Mouse (Mus musculus) neural tube, embryonic 11.5 days (tissue): ENCODE results near the gene Adam22. TPM values are rescaled to one million over a fixed set of nuclear protein-coding genes. Genes with fewer than 3 reads are reported as not detected.

Source experiments
- ATAC-seq: fragments of 200-750 bp; cut with Nextera tagmentation; 2 replicates; pipeline ENCODE4 v1.8.0; 2017; ENCODE audit warnings: moderate number of reproducible peaks, mild to moderate bottlenecking, moderate TSS enrichment, moderate library complexity; ENCODE audit not compliant: insufficient read depth, low FRiP score, low TSS enrichment
- DNase-seq: peaks from one replicate; pipeline ENCODE4 v3.0.0-alpha.2; 2015; ENCODE audit warnings: low spot score
- H3K27ac ChIP-seq: fragments of 300-500 bp; sonication (generic); 2 replicates; pipeline ENCODE4 v1.5.1; 2014; ENCODE audit warnings: low read depth, mild to moderate bottlenecking, low read length
- H3K27me3 ChIP-seq: fragments of 300-500 bp; sonication (generic); 2 replicates; pipeline ENCODE4 v1.6.1; 2014; ENCODE audit warnings: mild to moderate bottlenecking, low read length, mixed read lengths; ENCODE audit not compliant: control insufficient read depth, insufficient read depth
- H3K36me3 ChIP-seq: fragments of 300-500 bp; sonication (generic); 2 replicates; pipeline ENCODE4 v1.6.1; 2014; ENCODE audit warnings: mild to moderate bottlenecking, low read length, moderate library complexity, mixed read lengths; ENCODE audit not compliant: control insufficient read depth, insufficient read depth
- H3K4me1 ChIP-seq: fragments of 300-500 bp; sonication (generic); 2 replicates; pipeline ENCODE4 v1.6.1; 2014; ENCODE audit warnings: low read length, mixed read lengths; ENCODE audit not compliant: control insufficient read depth, insufficient read depth
- H3K4me2 ChIP-seq: fragments of 300-500 bp; sonication (generic); 2 replicates; pipeline ENCODE4 v1.6.1; 2014; ENCODE audit warnings: low read depth, mild to moderate bottlenecking, moderate library complexity
- H3K4me3 ChIP-seq: fragments of 300-500 bp; sonication (generic); 2 replicates; pipeline ENCODE4 v1.5.1; 2014; ENCODE audit warnings: low read depth, low read length
- H3K9ac ChIP-seq: fragments of 300-500 bp; sonication (generic); 2 replicates; pipeline ENCODE4 v1.6.1; 2014; ENCODE audit warnings: mild to moderate bottlenecking, low read length
- H3K9me3 ChIP-seq: fragments of 300-500 bp; sonication (generic); 2 replicates; pipeline ENCODE4 v1.6.1; 2016; ENCODE audit warnings: low read length; ENCODE audit not compliant: control insufficient read depth
- WGBS: fragments of 180-500 bp; shearing (Covaris S2); extraction: QIAGEN DNeasy Blood & Tissue Kit; methylation state at CpG from one replicate; pipeline ENCODE4 v1.1.7; 2014; 5-methylcytosine and 5-hydroxymethylcytosine counted together
- polyA plus RNA-seq: library from polyadenylated mRNA; unstranded; fragments of >200 nt; fragmentation: Nextera tagmentation; extraction: Ambion mirVana; gene quantifications from 2 replicates; pipeline ENCODE4 v1.2.1, GENCODE M21; 2014

Gene Adam22
- polyA plus RNA-seq, 1 experiment from 2014 or later = 15.9 TPM

DNA sequence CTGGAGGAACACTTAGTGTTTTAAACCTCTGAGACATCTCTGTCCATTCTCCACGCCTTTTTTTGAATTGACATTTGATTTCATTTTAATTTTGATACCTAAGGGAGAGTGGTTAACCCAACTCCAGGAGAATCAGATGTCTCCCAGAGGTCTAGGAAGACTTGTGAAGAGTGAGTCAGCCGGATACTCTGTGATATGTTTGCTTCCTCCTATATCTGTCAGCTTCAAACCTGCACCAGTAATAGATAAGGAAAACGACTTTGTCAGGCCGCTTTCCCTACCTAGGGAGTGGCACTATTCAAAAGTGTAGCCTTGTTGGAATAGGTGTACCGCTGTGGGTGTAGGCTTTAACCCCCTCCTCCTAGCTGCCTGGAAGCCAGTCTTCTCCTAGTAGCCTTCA lies 821 bp upstream of the Adam22 start:
- WGBS = 84% methylated on average over 5 of the region's 5 CpGs
- DNase-seq = no peak

DNA sequence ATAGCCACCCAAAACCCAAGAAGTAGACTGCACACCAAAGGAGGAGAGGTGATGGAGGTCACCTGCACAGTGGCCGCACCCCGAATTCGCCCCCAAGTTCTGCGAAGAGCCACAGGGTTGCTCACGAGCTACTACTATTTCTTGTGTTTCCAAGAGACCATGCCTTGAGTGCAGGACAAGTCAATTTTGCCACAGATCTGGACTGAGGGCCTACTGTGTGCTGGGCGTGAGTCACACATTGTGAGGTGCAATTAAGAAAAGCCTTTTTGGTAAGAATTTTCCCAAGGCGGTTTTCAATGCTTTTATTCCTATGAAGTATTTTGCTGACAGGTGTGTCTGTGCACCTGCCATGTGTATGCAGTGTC lies 350 bp upstream of the Adam22 start:
- Histone ChIP-seq H3K9me3 (no peaks in the 10 kb centered on the region), H3K9ac (no peak overlapping the region), H3K4me3 (peak overlapping the region; percentile 62), H3K27ac (no peak overlapping the region), H3K27me3 (no peaks in the 10 kb centered on the region), H3K36me3 (no peaks in the 10 kb centered on the region), H3K4me2 (peak overlapping the region; percentile 85), H3K4me1 (no peaks in the 10 kb centered on the region)
- 42% methylated on average over 7 of the region's 7 CpGs for WGBS
- ATAC-seq (no peak), DNase-seq (no peak)

More for the DNA sequence above, 821 bp upstream of the Adam22 start:
- Histone ChIP-seq H3K27ac (no peak overlapping the region), H3K36me3 (no peaks in the 10 kb centered on the region), H3K4me3 (no peak overlapping the region), H3K4me1 (no peaks in the 10 kb centered on the region), H3K9me3 (no peaks in the 10 kb centered on the region), H3K9ac (no peak overlapping the region), H3K27me3 (no peaks in the 10 kb centered on the region), H3K4me2 (no peak overlapping the region)
- ATAC-seq = no peak

- Histone ChIP-seq H3K9ac (peak overlapping the region; percentile 78), H3K4me2 (peak overlapping the region; percentile 85), H3K9me3 (no peaks in the 10 kb centered on the region), H3K27ac (peak overlapping the region; percentile 24; the same call in 1 of the 2 replicates), H3K36me3 (no peaks in the 10 kb centered on the region), H3K4me1 (no peaks in the 10 kb centered on the region), H3K4me3 (peak overlapping the region; percentile 62), H3K27me3 (no peaks in the 10 kb centered on the region)
- DNase-seq (peak; percentile 40), ATAC-seq (peak; percentile 54)
- 2% methylated on average over 24 of the region's 25 CpGs for WGBS
Measured at GRCm38 (mm10) chr5:8366771-8367613, 968 bp downstream of the Adam22 start.

DNA sequence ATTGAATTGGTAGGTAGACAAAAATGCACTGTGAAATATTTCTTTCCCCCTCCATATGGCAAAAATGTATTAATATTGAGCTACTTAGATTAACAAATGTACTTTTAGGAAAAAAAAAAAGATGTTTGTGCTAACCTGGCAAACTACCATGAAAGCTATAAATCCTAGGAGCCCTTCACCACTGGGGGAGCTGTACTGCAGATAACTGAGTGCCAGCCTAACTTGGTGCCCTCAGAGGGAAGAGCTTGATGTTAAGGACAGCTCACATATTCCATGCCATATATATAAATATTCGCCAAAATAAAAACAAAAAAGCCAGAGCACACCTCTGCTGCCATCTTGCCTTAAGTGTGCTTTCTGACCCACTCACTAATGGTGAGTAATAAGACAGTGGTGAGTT lies 5.6 kb downstream of the Adam22 start:
- WGBS = 58% methylated on average over 1 of the region's 1 CpGs
- DNase-seq = no peak
- Histone ChIP-seq H3K9me3 (no peaks in the 10 kb centered on the region), H3K27me3 (no peaks in the 10 kb centered on the region), H3K4me3 (no peak overlapping the region), H3K36me3 (no peaks in the 10 kb centered on the region), H3K27ac (no peak overlapping the region), H3K4me1 (no peaks in the 10 kb centered on the region), H3K9ac (no peak overlapping the region), H3K4me2 (no peak overlapping the region)
- ATAC-seq = no peak

- Histone ChIP-seq H3K4me3 (no peak overlapping the region), H3K36me3 (no peaks in the 10 kb centered on the region), H3K9me3 (no peaks in the 10 kb centered on the region), H3K9ac (no peak overlapping the region), H3K27ac (no peak overlapping the region), H3K27me3 (no peaks in the 10 kb centered on the region), H3K4me2 (no peak overlapping the region), H3K4me1 (no peaks in the 10 kb centered on the region)
- DNase-seq (no peak), ATAC-seq (no peak)
- 91% methylated on average over 8 of the region's 8 CpGs for WGBS
Measured at GRCm38 (mm10) chr5:8357677-8358076, 10.3 kb downstream of the Adam22 start.

DNA sequence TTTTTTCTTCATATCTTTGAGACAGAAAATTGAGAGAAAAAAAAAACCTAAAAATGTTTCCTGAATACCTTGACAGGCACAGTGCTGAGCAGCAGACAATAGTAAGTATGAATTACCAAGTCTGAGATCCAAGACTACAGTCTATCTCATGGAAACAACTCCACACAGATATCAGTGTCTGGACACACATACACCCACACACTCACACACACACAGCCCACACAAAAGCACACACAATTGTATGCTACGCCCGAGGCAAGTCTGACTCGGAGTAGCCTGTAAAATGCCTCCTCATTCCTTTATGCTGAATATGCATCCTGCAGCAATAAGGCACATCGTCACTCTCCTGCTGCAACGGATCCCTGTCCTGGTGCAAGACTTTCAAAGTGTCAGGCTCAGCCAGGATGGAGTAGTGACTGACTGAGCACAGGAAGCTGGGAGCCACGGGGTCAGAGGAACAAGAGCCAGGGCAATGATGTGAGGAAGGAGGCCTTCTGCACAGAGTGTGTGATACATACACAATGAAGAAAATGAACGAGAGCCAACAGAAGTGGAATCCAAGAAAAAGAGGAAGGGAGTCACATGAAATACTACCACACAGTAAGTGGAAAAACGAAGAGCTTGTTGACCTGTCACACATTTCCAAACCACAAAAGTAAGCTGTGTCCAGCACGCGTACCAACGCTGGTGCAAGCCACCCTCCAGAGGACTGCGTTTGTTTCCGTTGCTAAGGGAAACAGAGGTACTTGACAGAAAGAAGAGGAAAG lies 10.9 kb downstream of the Adam22 start:
- H3K9me3 ChIP-seq = no peaks in the 10 kb centered on the region
- no peaks in the 10 kb centered on the region for H3K27me3 ChIP-seq
- DNase-seq = no peak
- 70% methylated on average over 13 of the region's 13 CpGs for WGBS
- H3K4me3 ChIP-seq = no peak overlapping the region
- no peak for ATAC-seq
- no peak overlapping the region for H3K27ac ChIP-seq
- H3K4me2 ChIP-seq = no peak overlapping the region
- H3K4me1 ChIP-seq = no peaks in the 10 kb centered on the region
- no peak overlapping the region for H3K9ac ChIP-seq
- no peaks in the 10 kb centered on the region for H3K36me3 ChIP-seq

GRCm38 (mm10) chr5:8356326-8356725 lies 11.6 kb downstream of the Adam22 start:
- DNase-seq = no peak
- Histone ChIP-seq H3K4me3 (no peak overlapping the region), H3K36me3 (no peaks in the 10 kb centered on the region), H3K4me1 (no peaks in the 10 kb centered on the region), H3K27ac (no peak overlapping the region), H3K9me3 (no peaks in the 10 kb centered on the region), H3K4me2 (no peak overlapping the region), H3K9ac (no peak overlapping the region), H3K27me3 (no peaks in the 10 kb centered on the region)
- ATAC-seq = no peak
- 35% methylated on average over 2 of the region's 2 CpGs for WGBS

GRCm38 (mm10) chr5:8349557-8349956 lies 18.4 kb downstream of the Adam22 start:
- no peak overlapping the region for H3K27ac ChIP-seq
- WGBS = 84% methylated on average over 10 of the region's 10 CpGs
- no peak overlapping the region for H3K4me3 ChIP-seq
- H3K4me1 ChIP-seq = no peaks in the 10 kb centered on the region
- H3K36me3 ChIP-seq = no peaks in the 10 kb centered on the region
- DNase-seq (no peak), ATAC-seq (no peak)
- H3K4me2 ChIP-seq = no peak overlapping the region
- no peaks in the 10 kb centered on the region for H3K27me3 ChIP-seq
- no peak overlapping the region for H3K9ac ChIP-seq
- no peaks in the 10 kb centered on the region for H3K9me3 ChIP-seq

DNA sequence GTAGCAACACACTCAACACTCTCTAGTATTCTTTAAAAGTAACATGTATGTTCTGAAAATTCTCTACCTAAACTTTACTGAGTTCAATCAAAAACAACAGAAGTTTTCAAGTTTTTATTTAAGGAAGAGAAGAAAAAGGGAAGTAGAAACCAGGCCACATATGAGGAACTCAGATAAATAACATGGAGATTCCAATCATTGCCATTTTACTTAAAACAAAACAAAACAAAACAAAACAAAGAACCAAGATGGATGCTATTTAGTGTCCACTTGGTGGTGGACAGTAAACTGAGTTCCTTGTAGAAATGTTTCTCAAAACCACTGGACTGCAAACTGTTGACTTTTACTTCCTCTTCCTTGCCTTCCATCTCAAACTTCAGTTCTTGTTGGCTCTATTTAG lies 21.6 kb downstream of the Adam22 start:
- Histone ChIP-seq H3K27ac (no peak overlapping the region), H3K9me3 (no peaks in the 10 kb centered on the region), H3K4me3 (no peak overlapping the region), H3K36me3 (no peaks in the 10 kb centered on the region), H3K4me2 (no peak overlapping the region), H3K4me1 (no peaks in the 10 kb centered on the region), H3K27me3 (no peaks in the 10 kb centered on the region), H3K9ac (no peak overlapping the region)
- no peak for DNase-seq
- no peak for ATAC-seq
